Mouse (Mus musculus) macrophage (primary cell): ENCODE measurements at regions not wholly inside any gene's neighbourhood (a gene's known extent, or its start where the extent isn't known, plus 50 kb on each side); places are given as distances from the start of the nearest gene placed in this dataset.

Experiments
- H3K27ac ChIP-seq: fragments of 350-480 bp; formaldehyde crosslinking; 2 replicates; pipeline ENCODE4 v1.9.0; 2021
- H3K36me3 ChIP-seq: fragments of 350-480 bp; formaldehyde crosslinking; 2 replicates; pipeline ENCODE4 v1.9.0; 2021; ENCODE audit errors: inconsistent target
- H3K4me3 ChIP-seq: fragments of 350-480 bp; formaldehyde crosslinking; 2 replicates; pipeline ENCODE4 v1.9.0; 2021; ENCODE audit errors: inconsistent target
- H3K79me2 ChIP-seq: fragments of 350-480 bp; formaldehyde crosslinking; 2 replicates; pipeline ENCODE4 v1.9.0; 2021; ENCODE audit errors: inconsistent target
- WGBS: methylation state at CpG from one replicate; pipeline ENCODE4 v1.1.7; 2026; ENCODE audit warnings: inconsistent platforms; ENCODE audit not compliant: missing documents; 5-methylcytosine and 5-hydroxymethylcytosine counted together

- H3K79me2 ChIP-seq = no peaks in the 10 kb centered on the region
- no peak overlapping the region for H3K4me3 ChIP-seq
- WGBS = 71% methylated on average over 10 of the region's 10 CpGs
- no peak overlapping the region for H3K27ac ChIP-seq
- no peaks in the 10 kb centered on the region for H3K36me3 ChIP-seq
Observed at GRCm38 (mm10) chr8:26526474-26527185, 407.3 kb downstream of the Gm45692 start.

- 88% methylated on average over 5 of the region's 5 CpGs for WGBS
- Histone ChIP-seq H3K4me3 (no peak overlapping the region), H3K79me2 (no peaks in the 10 kb centered on the region), H3K36me3 (no peaks in the 10 kb centered on the region), H3K27ac (no peak overlapping the region)
Observed at GRCm38 (mm10) chr8:26527186-26527580, 407.8 kb downstream of the Gm45692 start.

- 95% methylated on average over 8 of the region's 8 CpGs for WGBS
- Histone ChIP-seq H3K36me3 (no peaks in the 10 kb centered on the region), H3K4me3 (no peak overlapping the region), H3K79me2 (no peaks in the 10 kb centered on the region), H3K27ac (no peak overlapping the region)
Observed at GRCm38 (mm10) chr8:26529921-26530320, 410.6 kb downstream of the Gm45692 start.

DNA sequence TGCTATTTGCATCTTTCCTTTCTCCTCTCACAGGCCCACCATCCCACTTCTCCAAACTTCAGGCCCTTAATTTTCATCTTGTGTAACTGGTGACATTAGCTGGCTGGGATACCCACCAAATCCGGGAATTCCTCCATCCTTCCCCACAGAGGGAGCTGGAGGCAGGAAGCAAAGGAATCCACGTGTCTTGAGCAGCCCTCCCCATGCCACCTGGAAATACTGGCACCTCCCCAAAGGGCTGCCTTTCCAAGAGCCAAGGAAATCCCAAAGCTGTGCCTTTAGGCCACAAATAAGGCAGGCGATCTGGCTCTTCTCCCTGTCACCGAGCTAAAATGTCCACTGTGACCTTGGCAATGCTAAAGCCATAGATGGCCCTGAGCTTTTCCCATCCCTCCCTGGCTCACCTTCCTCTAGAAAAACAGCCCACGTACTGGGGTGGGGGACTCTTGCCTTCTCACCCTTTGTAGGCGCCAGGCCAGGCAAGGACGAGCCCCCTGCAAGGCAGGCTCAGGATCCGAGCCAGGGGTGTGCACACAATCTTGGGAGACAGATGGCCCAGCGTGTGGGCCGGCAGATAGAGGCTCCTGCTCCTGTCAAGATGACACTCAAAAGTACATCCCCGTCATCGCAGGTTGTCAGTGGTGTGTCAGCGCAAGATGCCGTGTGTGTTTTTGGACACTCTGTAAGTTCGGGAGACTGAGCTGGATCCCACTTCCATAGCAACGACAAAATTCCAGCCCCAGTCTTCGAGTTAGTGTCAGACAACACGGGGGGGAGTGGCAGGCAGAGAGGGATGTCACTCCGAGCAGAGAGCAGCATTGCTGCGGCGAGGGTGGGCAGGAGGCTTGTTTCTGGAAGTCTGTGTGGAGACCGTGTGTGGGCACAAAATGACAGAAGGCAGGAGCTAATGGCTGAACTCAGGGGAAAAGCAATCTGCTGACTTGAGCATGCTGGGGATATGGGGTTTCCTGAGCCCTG lies 414.4 kb downstream of the Gm45692 start:
- WGBS = 85% methylated on average over 21 of the region's 22 CpGs
- Histone ChIP-seq H3K27ac (no peak overlapping the region), H3K36me3 (no peaks in the 10 kb centered on the region), H3K79me2 (no peaks in the 10 kb centered on the region), H3K4me3 (no peak overlapping the region)

GRCm38 (mm10) chr8:26535816-26536215 lies 416.5 kb downstream of the Gm45692 start:
- 54% methylated on average over 3 of the region's 3 CpGs for WGBS
- H3K79me2 ChIP-seq = no peaks in the 10 kb centered on the region
- no peaks in the 10 kb centered on the region for H3K36me3 ChIP-seq
- H3K27ac ChIP-seq = no peak overlapping the region
- H3K4me3 ChIP-seq = no peak overlapping the region

DNA sequence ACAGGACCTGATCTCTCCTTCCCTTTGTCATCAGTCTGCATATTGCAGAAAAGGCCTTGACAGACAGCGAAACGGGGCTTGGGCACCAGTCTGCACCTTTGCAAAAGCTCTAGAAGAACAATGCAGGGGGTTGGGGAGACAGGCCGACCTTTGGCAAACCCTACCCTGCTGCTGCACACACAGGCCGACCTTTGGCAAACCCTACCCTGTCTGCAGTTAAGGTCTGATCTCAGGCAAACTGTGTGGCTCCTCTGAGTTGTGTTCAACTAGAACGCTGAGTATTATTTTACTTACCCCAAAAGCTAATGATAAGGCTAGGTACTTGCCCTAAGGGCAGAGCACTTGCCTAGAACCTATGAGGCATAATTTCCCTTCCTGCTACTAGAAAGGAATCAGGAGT lies 423.4 kb upstream of the Zfp703 start:
- Histone ChIP-seq H3K27ac (no peak overlapping the region), H3K4me3 (no peak overlapping the region), H3K79me2 (no peaks in the 10 kb centered on the region), H3K36me3 (no peaks in the 10 kb centered on the region)
- 85% methylated on average over 5 of the region's 5 CpGs for WGBS

DNA sequence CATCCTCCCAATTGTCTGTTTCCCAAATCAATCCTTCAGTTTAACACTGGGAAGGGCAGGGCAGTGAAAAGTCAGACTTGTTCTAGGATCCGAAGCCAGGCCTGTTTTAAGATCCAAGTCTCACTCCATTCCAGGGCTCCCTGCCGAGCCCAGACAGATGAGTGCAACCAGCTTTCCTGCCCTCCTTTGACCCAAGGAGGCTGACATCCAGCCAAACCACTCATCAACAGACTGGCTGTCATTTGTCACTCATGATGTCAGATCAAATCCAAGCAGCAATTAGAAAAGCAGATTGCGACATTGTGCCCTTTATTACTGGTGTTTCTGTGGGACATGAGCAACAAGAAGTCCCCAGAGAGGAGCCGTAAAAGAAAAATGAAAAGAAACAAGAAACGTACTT lies 417.9 kb upstream of the Zfp703 start:
- WGBS = 80% methylated on average over 5 of the region's 5 CpGs
- H3K36me3 ChIP-seq = no peaks in the 10 kb centered on the region
- H3K4me3 ChIP-seq = no peak overlapping the region
- H3K79me2 ChIP-seq = no peaks in the 10 kb centered on the region
- no peak overlapping the region for H3K27ac ChIP-seq

DNA sequence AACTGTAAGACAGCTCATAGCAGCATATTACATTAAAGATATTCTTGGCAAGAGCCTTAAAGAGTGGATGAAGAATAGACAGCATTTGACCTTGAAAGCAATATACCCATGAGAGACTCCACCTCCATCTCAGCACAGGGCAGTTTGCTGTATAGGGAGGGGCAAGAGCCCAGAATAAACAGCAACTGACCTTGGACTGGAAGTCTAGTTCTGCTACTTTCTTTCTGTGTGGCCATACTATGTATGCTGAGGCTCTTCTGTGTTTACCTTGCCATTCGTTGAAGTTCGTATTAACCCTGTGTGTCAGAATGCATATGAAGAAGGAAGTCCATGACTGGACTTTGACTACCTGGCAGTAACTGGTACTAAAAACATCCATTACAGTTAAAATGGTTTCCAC lies 414.0 kb upstream of the Zfp703 start:
- H3K27ac ChIP-seq = no peak overlapping the region
- H3K4me3 ChIP-seq = no peak overlapping the region
- H3K36me3 ChIP-seq = no peaks in the 10 kb centered on the region
- 94% methylated on average over 2 of the region's 2 CpGs for WGBS
- no peaks in the 10 kb centered on the region for H3K79me2 ChIP-seq

DNA sequence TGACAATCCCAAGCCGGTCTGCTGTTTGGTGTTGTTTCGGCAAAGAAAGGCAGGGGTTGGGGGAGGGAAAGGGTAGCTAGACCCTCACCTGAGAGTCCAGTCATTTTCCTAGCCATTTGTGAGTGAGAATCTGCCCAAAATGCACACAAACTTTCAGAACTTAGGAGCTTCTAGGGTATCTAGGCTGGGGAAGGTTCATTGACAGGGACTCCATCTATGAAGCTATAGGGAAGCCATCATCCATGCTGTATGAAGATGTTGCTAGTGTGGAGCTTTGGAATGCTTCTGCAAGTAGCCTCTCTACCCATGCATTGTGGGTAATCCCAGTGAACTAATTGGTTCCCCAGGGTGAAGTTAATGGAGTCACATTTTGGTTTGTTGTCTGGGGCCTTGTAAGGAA lies 412.9 kb upstream of the Zfp703 start:
- 100% methylated on average over 2 of the region's 2 CpGs for WGBS
- Histone ChIP-seq H3K36me3 (no peaks in the 10 kb centered on the region), H3K79me2 (no peaks in the 10 kb centered on the region), H3K27ac (no peak overlapping the region), H3K4me3 (no peak overlapping the region)

DNA sequence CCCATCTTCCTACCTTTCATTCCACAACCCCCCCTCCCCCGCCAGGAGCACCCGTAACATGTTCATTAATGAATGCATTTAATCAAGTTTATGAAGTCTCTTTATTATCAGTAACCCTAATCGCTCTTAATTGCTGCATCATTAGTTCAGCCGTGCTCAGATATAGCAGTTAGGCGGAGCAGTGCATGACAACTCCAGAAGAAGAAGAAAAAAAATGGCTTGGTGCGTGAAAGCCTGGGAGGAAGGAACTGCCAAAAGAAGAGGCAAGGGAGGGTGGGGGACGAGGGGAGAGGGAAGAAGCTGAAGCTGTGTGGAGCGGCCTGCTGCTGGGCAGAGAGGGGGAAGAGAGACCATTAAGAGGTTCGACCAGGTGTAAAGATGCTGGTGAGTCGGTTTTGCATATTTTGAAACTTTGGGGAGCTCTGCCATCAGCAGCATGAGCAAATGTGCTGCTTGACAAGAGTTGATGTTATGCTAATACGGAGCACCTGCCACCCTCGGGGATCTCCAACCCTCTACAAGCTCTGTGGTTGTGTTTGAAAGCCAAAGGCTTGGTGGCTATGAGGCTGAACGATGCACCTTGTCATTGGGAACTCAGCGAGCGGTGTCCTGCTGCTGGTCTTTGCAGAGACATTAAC lies 408.6 kb upstream of the Zfp703 start:
- no peak overlapping the region for H3K27ac ChIP-seq
- WGBS = 76% methylated on average over 14 of the region's 15 CpGs
- H3K4me3 ChIP-seq = no peak overlapping the region
- H3K79me2 ChIP-seq = no peaks in the 10 kb centered on the region
- no peaks in the 10 kb centered on the region for H3K36me3 ChIP-seq

DNA sequence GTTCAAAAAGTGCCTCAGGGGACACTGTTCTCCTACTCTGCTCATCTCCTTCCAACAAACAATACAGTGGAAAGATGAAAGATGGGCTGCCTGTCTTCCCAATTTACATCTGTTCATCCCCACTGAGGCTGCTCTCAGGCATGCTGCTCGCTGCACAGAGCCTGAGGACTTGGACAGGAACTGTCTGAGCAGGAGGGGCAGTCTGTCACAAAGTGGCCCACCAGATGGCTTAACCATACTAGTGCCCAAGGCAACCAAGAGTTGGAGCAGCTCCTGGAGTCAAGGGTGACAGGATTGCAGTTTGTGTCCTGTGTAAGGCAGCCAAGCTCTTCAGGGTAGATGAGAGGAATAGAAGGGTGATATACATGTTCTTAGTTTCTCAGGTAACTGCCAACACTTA lies 388.3 kb upstream of the Zfp703 start:
- Histone ChIP-seq H3K79me2 (no peaks in the 10 kb centered on the region), H3K27ac (no peak overlapping the region), H3K4me3 (no peak overlapping the region), H3K36me3 (no peaks in the 10 kb centered on the region)
- WGBS = 75% methylated on average over 1 of the region's 1 CpGs

- H3K27ac ChIP-seq = no peak overlapping the region
- no peak overlapping the region for H3K4me3 ChIP-seq
- 95% methylated on average over 2 of the region's 2 CpGs for WGBS
- H3K79me2 ChIP-seq = no peaks in the 10 kb centered on the region
- no peaks in the 10 kb centered on the region for H3K36me3 ChIP-seq
Observed at GRCm38 (mm10) chr8:26590591-26591212, 386.4 kb upstream of the Zfp703 start.

GRCm38 (mm10) chr8:26591266-26591665 lies 385.9 kb upstream of the Zfp703 start:
- Histone ChIP-seq H3K4me3 (no peak overlapping the region), H3K79me2 (no peaks in the 10 kb centered on the region), H3K27ac (no peak overlapping the region), H3K36me3 (no peaks in the 10 kb centered on the region)
- 76% methylated on average over 3 of the region's 3 CpGs for WGBS

DNA sequence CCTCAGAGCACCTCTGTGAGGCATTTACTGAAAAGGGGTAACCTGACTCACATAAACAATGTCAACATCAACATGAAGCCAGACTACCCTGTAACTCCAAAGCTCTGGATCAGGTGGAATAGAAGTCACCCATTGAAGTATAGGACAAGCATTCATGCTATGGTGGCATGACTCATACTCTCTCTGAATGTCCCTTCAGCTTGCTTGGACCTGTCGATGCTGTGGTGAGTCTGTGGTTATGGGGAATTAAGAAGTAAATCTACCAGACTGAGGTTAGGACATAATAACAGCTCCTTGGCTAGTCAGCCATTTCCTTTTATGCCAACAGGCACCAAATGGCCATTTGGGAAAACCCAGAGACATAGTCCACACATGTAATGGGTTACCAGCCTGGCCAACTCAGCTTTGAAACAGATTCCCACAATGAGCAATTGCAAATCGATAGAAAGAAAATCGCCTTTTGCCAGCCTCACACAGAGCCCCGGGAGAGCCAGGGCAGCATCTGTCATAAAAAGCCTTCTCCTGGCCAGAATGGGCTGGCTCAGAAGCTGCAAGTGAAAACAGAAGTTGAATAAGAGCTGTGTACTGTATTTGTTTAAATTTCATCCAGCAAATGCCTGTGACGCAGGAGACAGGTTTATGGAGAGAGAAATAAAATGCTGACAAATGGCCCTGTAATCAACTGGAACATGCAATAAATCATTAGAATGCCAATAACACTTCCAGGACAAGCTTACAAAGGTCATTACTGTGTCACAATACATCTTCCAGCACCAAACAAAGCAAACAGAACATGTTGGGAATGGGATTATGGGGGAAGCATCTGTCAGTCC lies 383.4 kb upstream of the Zfp703 start:
- H3K4me3 ChIP-seq = no peak overlapping the region
- H3K27ac ChIP-seq = no peak overlapping the region
- H3K36me3 ChIP-seq = no peaks in the 10 kb centered on the region
- WGBS = 55% methylated on average over 5 of the region's 5 CpGs
- H3K79me2 ChIP-seq = no peaks in the 10 kb centered on the region
